Mouse (Mus musculus): ENCODE measurements at regions not wholly inside any gene's neighbourhood (a gene's known extent, or its start where the extent isn't known, plus 50 kb on each side); places are given as distances from the start of the nearest gene placed in this dataset.

DNA sequence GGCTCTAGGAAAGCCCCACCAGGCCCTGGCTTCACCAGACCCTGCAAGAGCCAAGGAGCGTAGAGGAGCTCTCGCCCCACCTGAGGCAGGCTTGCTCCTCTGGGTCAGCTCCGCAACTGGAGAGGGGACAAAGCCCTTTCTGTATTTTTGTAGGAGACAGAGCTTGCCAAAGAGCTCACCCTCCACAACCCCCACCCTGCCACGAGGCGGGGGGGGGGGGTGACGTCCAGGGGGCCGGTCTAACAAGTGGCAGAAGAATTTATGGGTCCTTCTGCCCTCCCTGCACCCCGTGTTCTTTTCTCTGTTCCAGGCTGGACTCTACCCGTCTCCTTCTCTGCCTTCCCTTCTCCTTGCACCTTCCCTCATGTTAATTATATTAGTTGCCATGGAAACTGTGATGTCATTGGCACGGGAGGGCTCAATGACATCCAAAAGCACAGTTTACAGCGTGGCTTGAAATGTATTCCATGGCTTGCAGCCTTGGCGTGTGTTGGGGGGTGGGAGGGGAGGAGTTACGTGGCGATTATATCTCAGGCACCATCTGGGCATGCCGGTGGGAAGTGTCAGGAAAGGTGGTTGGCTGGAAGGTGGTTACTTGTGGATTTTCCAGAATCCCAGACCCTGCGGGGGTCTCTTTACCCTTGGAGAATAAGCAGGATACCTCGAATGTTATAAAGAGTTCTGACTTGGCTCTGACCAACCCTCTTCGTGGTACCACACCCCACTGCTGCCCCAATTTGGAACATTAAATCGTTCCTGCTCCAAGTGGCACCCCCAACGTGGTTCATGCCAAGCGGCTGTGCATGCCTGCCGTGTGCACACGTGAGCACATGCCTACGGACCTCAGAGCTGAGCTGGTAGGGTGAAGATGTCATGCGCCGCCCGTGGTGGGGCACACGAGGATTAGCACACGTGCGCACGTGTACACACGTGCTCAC, 138.3 kb upstream of the Med13l start:
- H3K27ac ChIP-seq (ENCODE audit: low read depth, low read length): peak overlapping the region; percentile 42; the same call in 1 of the 2 replicates
- WGBS: 44% methylated on average over 32 of the region's 32 CpGs
- no peak overlapping the region for H3K4me3 ChIP-seq (ENCODE audit: low read depth, low read length)

DNA sequence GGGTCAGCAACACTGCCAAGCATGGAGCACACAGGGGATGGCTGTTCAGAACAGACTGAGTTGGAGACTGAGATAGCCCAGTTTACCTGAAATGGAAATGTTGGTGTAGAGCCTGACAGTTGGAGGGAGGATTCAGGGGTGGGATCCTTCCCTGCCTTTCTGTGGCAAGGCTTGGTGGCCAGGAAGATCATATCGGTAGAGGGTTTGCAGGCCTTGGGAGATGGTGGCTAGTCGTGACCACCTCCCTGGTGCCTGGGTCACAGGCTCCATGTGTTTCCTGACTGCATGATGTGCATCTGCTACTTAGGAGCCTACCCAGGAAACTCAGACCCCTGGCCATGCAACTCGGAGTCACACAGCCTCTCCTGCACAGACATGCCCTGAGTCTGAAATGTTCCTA, 136.3 kb upstream of the Med13l start:
- DNase-seq (ENCODE audit: low spot score) (no peak), ATAC-seq (ENCODE audit: insufficient read depth, low FRiP score, low TSS enrichment) (no peak)
- Histone ChIP-seq H3K27ac (ENCODE audit: low read depth, low read length) (no peak overlapping the region), H3K4me2 (ENCODE audit: low read depth) (no peak overlapping the region), H3K27me3 (ENCODE audit: control insufficient read depth, insufficient read depth, low read length) (no peaks in the 10 kb centered on the region), H3K4me1 (ENCODE audit: control insufficient read depth, insufficient read depth, low read length) (peaks cover 7% of the 10 kb centered on the region), H3K4me3 (ENCODE audit: low read depth, low read length) (no peak overlapping the region), H3K36me3 (ENCODE audit: control insufficient read depth, insufficient read depth, low read length) (no peaks in the 10 kb centered on the region), H3K9me3 (ENCODE audit: control insufficient read depth, low read length) (no peaks in the 10 kb centered on the region; the same call in 1 of the 2 replicates), H3K9ac (ENCODE audit: low read length) (no peak overlapping the region)
- 83% methylated on average over 3 of the region's 3 CpGs for WGBS

More for the DNA sequence above, 138.3 kb upstream of the Med13l start:
- ATAC-seq (ENCODE audit: insufficient read depth, low FRiP score, low TSS enrichment): peak; percentile 81
- H3K9ac ChIP-seq (ENCODE audit: low read length): 0 out of 2 replicates have a peak overlapping the region, but pooled peaks have one; percentile 20
- peak; percentile 52 for DNase-seq (ENCODE audit: low spot score)
- no peaks in the 10 kb centered on the region for H3K27me3 ChIP-seq (ENCODE audit: control insufficient read depth, insufficient read depth, low read length)
- H3K36me3 ChIP-seq (ENCODE audit: control insufficient read depth, insufficient read depth, low read length): no peaks in the 10 kb centered on the region
- no peaks in the 10 kb centered on the region; the same call in 1 of the 2 replicates for H3K9me3 ChIP-seq (ENCODE audit: control insufficient read depth, low read length)
- peak overlapping the region; percentile 43 for H3K4me2 ChIP-seq (ENCODE audit: low read depth)
- H3K4me1 ChIP-seq (ENCODE audit: control insufficient read depth, insufficient read depth, low read length): peaks cover 7% of the 10 kb centered on the region

GRCm38 (mm10) chr5:118424764-118425568, 135.5 kb upstream of the Med13l start:
- Histone ChIP-seq H3K9ac (ENCODE audit: low read length) (no peak overlapping the region), H3K4me1 (ENCODE audit: control insufficient read depth, insufficient read depth, low read length) (peaks cover 7% of the 10 kb centered on the region), H3K27me3 (ENCODE audit: control insufficient read depth, insufficient read depth, low read length) (no peaks in the 10 kb centered on the region), H3K4me2 (ENCODE audit: low read depth) (no peak overlapping the region), H3K4me3 (ENCODE audit: low read depth, low read length) (no peak overlapping the region), H3K36me3 (ENCODE audit: control insufficient read depth, insufficient read depth, low read length) (no peaks in the 10 kb centered on the region), H3K9me3 (ENCODE audit: control insufficient read depth, low read length) (no peaks in the 10 kb centered on the region; the same call in 1 of the 2 replicates), H3K27ac (ENCODE audit: low read depth, low read length) (no peak overlapping the region)
- 48% methylated on average over 9 of the region's 9 CpGs for WGBS
- no peak for ATAC-seq (ENCODE audit: insufficient read depth, low FRiP score, low TSS enrichment)
- peak; percentile 48 for DNase-seq (ENCODE audit: low spot score)

DNA sequence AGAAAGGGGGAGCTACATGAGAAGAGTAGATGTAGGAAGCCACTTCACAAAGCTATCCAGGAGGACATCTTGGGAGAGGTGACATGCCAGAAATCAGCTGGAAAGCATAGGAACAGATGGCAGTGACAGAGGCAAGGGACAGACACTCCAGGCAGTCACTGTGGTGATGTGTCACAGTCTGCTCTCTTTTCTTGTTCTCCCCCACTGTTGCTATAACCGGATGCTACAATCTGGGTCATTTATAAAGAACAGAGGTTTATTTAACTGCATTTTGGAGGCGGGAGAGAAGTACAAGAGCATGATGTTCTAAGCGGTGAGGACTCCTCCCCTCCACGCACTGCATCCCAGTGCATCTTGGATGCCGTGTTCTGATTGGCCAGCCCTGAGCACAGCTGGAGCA, 133.8 kb upstream of the Med13l start:
- H3K27me3 ChIP-seq (ENCODE audit: control insufficient read depth, insufficient read depth, low read length): no peaks in the 10 kb centered on the region
- no peaks in the 10 kb centered on the region; the same call in 1 of the 2 replicates for H3K9me3 ChIP-seq (ENCODE audit: control insufficient read depth, low read length)
- ATAC-seq (ENCODE audit: insufficient read depth, low FRiP score, low TSS enrichment) (no peak), DNase-seq (ENCODE audit: low spot score) (no peak)
- H3K36me3 ChIP-seq (ENCODE audit: control insufficient read depth, insufficient read depth, low read length): no peaks in the 10 kb centered on the region
- H3K4me3 ChIP-seq (ENCODE audit: low read depth, low read length): no peak overlapping the region
- H3K4me2 ChIP-seq (ENCODE audit: low read depth): no peak overlapping the region
- WGBS: 55% methylated on average over 5 of the region's 5 CpGs
- H3K27ac ChIP-seq (ENCODE audit: low read depth, low read length): no peak overlapping the region
- H3K9ac ChIP-seq (ENCODE audit: low read length): no peak overlapping the region
- peaks cover 6% of the 10 kb centered on the region for H3K4me1 ChIP-seq (ENCODE audit: control insufficient read depth, insufficient read depth, low read length)

- Histone ChIP-seq H3K4me3 (ENCODE audit: low read depth, low read length) (no peak overlapping the region), H3K4me1 (ENCODE audit: control insufficient read depth, insufficient read depth, low read length) (0 out of 2 replicates have a peak, but pooled peaks cover 3% of the 10 kb centered on the region), H3K36me3 (ENCODE audit: control insufficient read depth, insufficient read depth, low read length) (no peaks in the 10 kb centered on the region), H3K27me3 (ENCODE audit: control insufficient read depth, insufficient read depth, low read length) (no peaks in the 10 kb centered on the region), H3K4me2 (ENCODE audit: low read depth) (no peak overlapping the region), H3K27ac (ENCODE audit: low read depth, low read length) (no peak overlapping the region), H3K9ac (ENCODE audit: low read length) (no peak overlapping the region), H3K9me3 (ENCODE audit: control insufficient read depth, low read length) (no peaks in the 10 kb centered on the region; the same call in 1 of the 2 replicates)
- DNase-seq (ENCODE audit: low spot score) (no peak), ATAC-seq (ENCODE audit: insufficient read depth, low FRiP score, low TSS enrichment) (no peak)
- WGBS: 80% methylated on average over 18 of the region's 18 CpGs
These were observed 132.0 kb upstream of the Med13l start for GRCm38 (mm10) chr5:118428323-118429095.

DNA sequence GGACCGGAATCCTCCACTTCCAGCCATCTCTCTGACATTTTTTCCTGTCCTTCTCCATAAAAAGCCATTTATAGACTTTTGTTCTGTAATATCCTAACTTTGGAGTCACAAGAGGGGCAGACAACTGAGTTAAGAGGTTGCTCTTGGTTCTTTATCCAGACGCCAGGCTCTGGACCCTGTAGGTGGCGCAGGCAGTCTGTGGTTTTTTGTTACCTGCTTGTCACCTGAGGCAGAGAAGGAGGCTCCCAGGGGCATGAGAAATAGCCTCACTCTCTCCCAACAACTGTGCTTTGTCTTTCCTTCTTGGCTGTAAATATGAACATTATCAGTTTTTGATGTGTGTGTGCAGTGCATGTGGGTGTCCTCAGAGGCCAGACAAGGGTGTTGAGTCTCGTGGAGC, 126.9 kb upstream of the Med13l start:
- H3K4me3 ChIP-seq (ENCODE audit: low read depth, low read length): no peak overlapping the region
- no peak for ATAC-seq (ENCODE audit: insufficient read depth, low FRiP score, low TSS enrichment)
- no peak overlapping the region for H3K27ac ChIP-seq (ENCODE audit: low read depth, low read length)
- H3K27me3 ChIP-seq (ENCODE audit: control insufficient read depth, insufficient read depth, low read length): peaks cover 23% of the 10 kb centered on the region
- H3K9ac ChIP-seq (ENCODE audit: low read length): no peak overlapping the region
- H3K4me2 ChIP-seq (ENCODE audit: low read depth): no peak overlapping the region
- no peaks in the 10 kb centered on the region for H3K36me3 ChIP-seq (ENCODE audit: control insufficient read depth, insufficient read depth, low read length)
- no peak for DNase-seq (ENCODE audit: low spot score)
- H3K4me1 ChIP-seq (ENCODE audit: control insufficient read depth, insufficient read depth, low read length): peaks cover 6% of the 10 kb centered on the region; the same call in 1 of the 2 replicates
- WGBS: 69% methylated on average over 4 of the region's 4 CpGs
- H3K9me3 ChIP-seq (ENCODE audit: control insufficient read depth, low read length): no peaks in the 10 kb centered on the region

- no peak overlapping the region for H3K9ac ChIP-seq (ENCODE audit: low read length)
- H3K27me3 ChIP-seq (ENCODE audit: control insufficient read depth, insufficient read depth, low read length): peaks cover 23% of the 10 kb centered on the region
- no peak overlapping the region for H3K4me2 ChIP-seq (ENCODE audit: low read depth)
- H3K4me3 ChIP-seq (ENCODE audit: low read depth, low read length): no peak overlapping the region
- DNase-seq (ENCODE audit: low spot score): no peak
- no peak overlapping the region for H3K27ac ChIP-seq (ENCODE audit: low read depth, low read length)
- no peaks in the 10 kb centered on the region for H3K9me3 ChIP-seq (ENCODE audit: control insufficient read depth, low read length)
- peaks cover 6% of the 10 kb centered on the region; the same call in 1 of the 2 replicates for H3K4me1 ChIP-seq (ENCODE audit: control insufficient read depth, insufficient read depth, low read length)
- WGBS: 20% methylated on average over 20 of the region's 20 CpGs
- H3K36me3 ChIP-seq (ENCODE audit: control insufficient read depth, insufficient read depth, low read length): no peaks in the 10 kb centered on the region
- ATAC-seq (ENCODE audit: insufficient read depth, low FRiP score, low TSS enrichment): no peak
These were observed 125.5 kb upstream of the Med13l start for GRCm38 (mm10) chr5:118434718-118435555.
